In genomic region chr7:4795767-4796433, GRCm38 (mm10) we compare ENCODE assay signal across 9 mouse cellular contexts. TPM values are rescaled to one million over a fixed set of nuclear protein-coding genes. Genes with fewer than 3 reads are reported as not detected.
A peak's percentile ranks its signal among the peaks of the same experiment; 100 is the strongest.
DNase-seq lines count a peak whose midpoint lies in the region; ATAC-seq and TF ChIP-seq lines count a peak whose summit lies in the region.
"Had no signal": no experiment of that assay in that cellular context is flagged by ENCODE, and none has a peak within 500 bp of the region (broad histone marks: within the 10 kb centered on the region; RNA-seq: fewer than 3 reads in every experiment).

No protein-coding gene starts in this region.

- intact Hi-C loops in gastrocnemius, adult 2 months (cut with DNase I): loop anchor here (5.0 to 10.0 kb wide), 2 partner anchors 141 to 174 kb away; partner anchors contain the start of gene Ppp6r1

- H3K4me3 ChIP-seq in gastrocnemius, adult 2 months: no peak overlapping the region
- H3K4me3 ChIP-seq in cortical plate, adult 2 months (ENCODE audit: insufficient read depth, low read length): no peak overlapping the region
- H3K4me3 ChIP-seq in kidney, embryonic 14.5 days (ENCODE audit: low read length): no peak overlapping the region

- H3K4me2 ChIP-seq in kidney, embryonic 14.5 days (replicated peaks; ENCODE audit: low read depth, low read length): no peak overlapping the region

- peak; percentile 32; the same call in 1 of the 2 replicates for TF ChIP-seq POLR2A in cortical plate, adult 2 months (IDR thresholded peaks at IDR 0.05; ENCODE audit: extremely low read depth, insufficient read depth, low read length)

- peak; percentile 21; the same call in 1 of the 2 replicates for ATAC-seq in kidney, embryonic 14.5 days (ENCODE audit: low FRiP score, low TSS enrichment)

- no peak overlapping the region for H3K9ac ChIP-seq in kidney, embryonic 14.5 days (ENCODE audit: low read depth, low read length)

- no peaks in the 10 kb centered on the region for H3K9me3 ChIP-seq in kidney, embryonic 14.5 days (ENCODE audit: control insufficient read depth, low read length)

- H3K27ac ChIP-seq in gastrocnemius, adult 2 months: peak overlapping the region; percentile 38; the same call in 1 of the 2 replicates
- no peak overlapping the region for H3K27ac ChIP-seq in cortical plate, adult 2 months (ENCODE audit: insufficient read depth, low read length)
- H3K27ac ChIP-seq in kidney, embryonic 14.5 days (ENCODE audit: low read depth, low read length): no peak overlapping the region

- 70% methylated on average over 7 of the region's 7 CpGs for whole genome bisulfite sequencing in kidney, embryonic 14.5 days

- H3K4me1 ChIP-seq in cortical plate, adult 2 months (ENCODE audit: control insufficient read depth, insufficient read depth, low read length): peaks cover 3% of the 10 kb centered on the region; the same call in 1 of the 2 replicates
- 0 out of 2 replicates have a peak, but pooled peaks cover 10% of the 10 kb centered on the region for H3K4me1 ChIP-seq in kidney, embryonic 14.5 days (ENCODE audit: control insufficient read depth, insufficient read depth, low read length)

- peaks cover 37% of the 10 kb centered on the region for H3K36me3 ChIP-seq in kidney, embryonic 14.5 days (ENCODE audit: control insufficient read depth, insufficient read depth, low read length)

- no peak for DNase-seq in gastrocnemius, adult 2 months
- DNase-seq in gastrocnemius, adult 8-10 months (ENCODE audit: low spot score in 2 of 2): no peak
- DNase-seq in testis, postnatal 10 days (ENCODE audit: low spot score): peak; percentile 52
- DNase-seq in testis, postnatal 14 days (ENCODE audit: low spot score): no peak
- DNase-seq in retina, embryonic 14.5 days (ENCODE audit: low spot score): peak; percentile 70
- no peak for DNase-seq in urinary bladder, postnatal 36 days (ENCODE audit: low spot score in 2 of 2)

- peak; percentile 76 for TF ChIP-seq CTCF in gastrocnemius, adult 2 months (IDR thresholded peaks at IDR 0.05)
- peak; percentile 45; the same call in 1 of the 2 replicates for TF ChIP-seq CTCF in cortical plate, adult 2 months (IDR thresholded peaks at IDR 0.05; ENCODE audit: extremely low read depth, insufficient read depth, low read length)

- no peaks in the 10 kb centered on the region for H3K27me3 ChIP-seq in kidney, embryonic 14.5 days (ENCODE audit: control insufficient read depth, insufficient read depth, low read length)

RNA-seq across cellular contexts. Expression of gene Rpl28, which starts 3.2 kb away (rescaled TPM):
- total RNA-seq in gastrocnemius, adult 2 months (2021): 100 to 1,000 TPM; 483 to 569 TPM
- total RNA-seq in gastrocnemius, adult 8-10 months (2022): 100 to 1,000 TPM; 347 to 558 (median 433) TPM
- 257 and 299 TPM in 2 replicates for polyA plus RNA-seq in cortical plate, adult 2 months (2012; rRNA removed)
- polyA plus RNA-seq in kidney, embryonic 14.5 days (2014; fragmentation: Nextera tagmentation; extraction: Ambion mirVana): 251 and 292 TPM in 2 replicates

RNA-seq across cellular contexts. Expression of gene Tmem238, which starts 6.4 kb away (rescaled TPM):
- 10 to 100 TPM in 1 of 2 experiments, 1 to 10 TPM in 1; 8.0 to 10.6 TPM for total RNA-seq in gastrocnemius, adult 2 months (2021)
- total RNA-seq in gastrocnemius, adult 8-10 months (2022): 10 to 100 TPM in 1 of 4 experiments, 1 to 10 TPM in 3; 6.0 to 12.3 (median 7.4) TPM
- 4.6 and 4.9 TPM in 2 replicates for polyA plus RNA-seq in cortical plate, adult 2 months (2012; rRNA removed)
- 6.9 and 8.2 TPM in 2 replicates for polyA plus RNA-seq in kidney, embryonic 14.5 days (2014; fragmentation: Nextera tagmentation; extraction: Ambion mirVana)

RNA-seq across cellular contexts. Expression of gene Tmem190, which starts 13.2 kb away (rescaled TPM):
- total RNA-seq in gastrocnemius, adult 2 months (2021): not detected
- total RNA-seq in gastrocnemius, adult 8-10 months (2022): not detected
- not detected in 2 replicates for polyA plus RNA-seq in cortical plate, adult 2 months (2012; rRNA removed)
- 0.63 TPM in 1 of 2 replicates, not detected in the other for polyA plus RNA-seq in kidney, embryonic 14.5 days (2014; fragmentation: Nextera tagmentation; extraction: Ambion mirVana)
- polyA plus RNA-seq: large intestine, adult 2 months had no signal

RNA-seq across cellular contexts. Expression of gene Il11, which starts 13.2 kb away (rescaled TPM):
- not detected for total RNA-seq in gastrocnemius, adult 2 months (2021)
- total RNA-seq in gastrocnemius, adult 8-10 months (2022): not detected
- polyA plus RNA-seq in cortical plate, adult 2 months (2012; rRNA removed): 0.35 and 0.36 TPM in 2 replicates
- polyA plus RNA-seq in kidney, embryonic 14.5 days (2014; fragmentation: Nextera tagmentation; extraction: Ambion mirVana): 0.31 TPM in 1 of 2 replicates, not detected in the other

RNA-seq across cellular contexts. Expression of gene Ube2s, which starts 16.5 kb away (rescaled TPM):
- 10 to 100 TPM; 76.4 to 82.7 TPM for total RNA-seq in gastrocnemius, adult 2 months (2021)
- total RNA-seq in gastrocnemius, adult 8-10 months (2022): 100 to 1,000 TPM in 1 of 4 experiments, 10 to 100 TPM in 3; 92.3 to 102 (median 95.8) TPM
- 177 and 181 TPM in 2 replicates for polyA plus RNA-seq in cortical plate, adult 2 months (2012; rRNA removed)
- polyA plus RNA-seq in kidney, embryonic 14.5 days (2014; fragmentation: Nextera tagmentation; extraction: Ambion mirVana): 465 and 546 TPM in 2 replicates

Comparison
In these comparisons a context has a peak if more than half of its experiments do, and no peak if none do; other contexts are left out.
1. DNase-seq: peak in testis, postnatal 10 days (single experiment) and retina, embryonic 14.5 days (single experiment); none in gastrocnemius, adult 2 months (single experiment), gastrocnemius, adult 8-10 months (0 of 2), testis, postnatal 14 days (single experiment) and urinary bladder, postnatal 36 days (0 of 2).